Mouse (Mus musculus): ENCODE data around the gene Ttll5. TPM values are rescaled to one million over a fixed set of nuclear protein-coding genes. Genes with fewer than 3 reads are reported as not detected.

Gene Ttll5
- 23.3 and 27.6 TPM in 2 replicates for total RNA-seq (2017)

DNA sequence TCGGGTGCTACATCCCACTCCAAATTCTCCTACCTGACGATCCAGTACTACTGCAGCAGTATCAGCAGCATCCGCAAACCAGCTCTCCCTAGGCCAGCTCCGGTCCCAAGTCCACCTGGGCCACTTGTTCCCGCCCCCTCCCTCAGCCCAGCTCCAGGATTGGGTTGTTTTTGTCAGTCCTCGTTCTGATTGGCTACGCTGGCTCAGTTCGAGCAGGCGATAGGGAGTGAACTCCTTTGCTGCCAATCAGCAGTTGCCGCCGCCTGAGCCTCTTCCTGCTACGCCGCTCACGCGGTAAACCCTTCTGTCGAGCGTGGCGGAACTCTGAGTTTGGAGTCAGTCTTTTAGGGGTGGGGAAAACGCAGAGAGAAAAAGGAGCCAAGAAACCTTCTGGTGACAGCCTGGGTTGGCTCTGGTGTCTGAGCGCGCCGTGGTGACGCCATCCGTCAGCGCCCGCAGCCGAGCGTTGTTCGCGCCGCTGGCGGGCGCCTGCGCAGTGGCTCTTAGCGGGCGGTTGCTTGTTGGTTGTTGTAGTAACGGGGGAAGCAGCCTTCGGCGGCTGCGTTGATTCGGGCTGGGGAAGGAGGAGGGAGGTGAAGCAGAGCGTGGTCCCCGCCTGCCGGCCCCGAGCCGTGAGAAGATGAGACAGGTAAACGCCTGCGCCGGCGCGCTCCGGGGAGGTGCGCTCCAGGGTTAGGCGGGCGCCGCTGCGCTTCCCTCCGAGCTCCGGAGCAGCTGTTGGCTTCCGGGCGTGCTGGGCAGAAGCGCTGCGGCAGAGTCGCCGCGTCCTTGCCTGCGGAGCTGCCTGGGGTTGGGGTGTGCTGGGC is at the start of gene Ttll5, which contains the start of gene Erg28:
TSS of gene Ttll5 (plus strand) at position 222 of the 827 bp plus-strand sequence.
TSS of gene Erg28 (minus strand) at position 113 of the 827 bp plus-strand sequence.
- peak; percentile 98 for ATAC-seq (replicated peaks; ENCODE audit: low read depth, poor library complexity, severe bottlenecking)

DNA sequence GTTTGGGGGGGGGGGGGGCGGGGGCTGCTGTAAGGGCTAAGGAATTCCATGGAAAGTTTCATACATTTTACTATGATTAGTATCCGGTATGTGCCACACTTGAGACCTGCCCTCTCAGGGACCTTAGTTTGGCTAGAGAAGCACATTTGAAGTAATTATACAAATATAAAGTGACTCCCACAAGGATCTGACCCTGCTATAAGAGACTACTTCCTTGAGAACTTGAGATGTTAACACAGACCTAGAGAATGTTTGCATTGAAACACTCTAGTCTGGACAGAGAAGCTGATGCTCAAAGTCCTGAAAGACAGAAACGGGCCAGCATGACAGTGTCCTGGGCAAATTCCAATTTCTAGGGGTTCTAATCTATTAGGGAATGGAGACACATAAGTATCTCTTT is 45.5 kb upstream of the Ttll5 start:
- no peak for ATAC-seq (replicated peaks; ENCODE audit: low read depth, poor library complexity, severe bottlenecking)

DNA sequence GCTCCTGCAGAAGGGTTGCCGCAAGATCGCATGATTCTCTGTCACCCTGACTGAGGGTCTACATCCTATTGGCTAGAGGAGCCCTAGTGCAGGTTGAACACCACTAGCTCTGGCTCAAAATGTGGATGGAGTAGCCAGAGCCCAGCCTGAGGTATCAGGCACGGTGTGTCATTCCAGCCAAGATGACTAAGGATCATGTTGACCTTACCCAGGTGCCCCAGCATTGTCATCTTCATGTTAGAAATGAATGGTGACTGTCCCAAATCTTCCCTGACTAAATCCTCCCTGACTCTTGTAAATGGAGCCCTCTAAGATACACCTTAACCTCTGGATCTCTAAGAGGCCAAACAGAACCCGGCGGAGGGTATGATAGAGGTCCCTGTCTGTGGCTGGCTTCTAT is 44.8 kb upstream of the Ttll5 start:
- ATAC-seq (replicated peaks; ENCODE audit: low read depth, poor library complexity, severe bottlenecking) = no peak

DNA sequence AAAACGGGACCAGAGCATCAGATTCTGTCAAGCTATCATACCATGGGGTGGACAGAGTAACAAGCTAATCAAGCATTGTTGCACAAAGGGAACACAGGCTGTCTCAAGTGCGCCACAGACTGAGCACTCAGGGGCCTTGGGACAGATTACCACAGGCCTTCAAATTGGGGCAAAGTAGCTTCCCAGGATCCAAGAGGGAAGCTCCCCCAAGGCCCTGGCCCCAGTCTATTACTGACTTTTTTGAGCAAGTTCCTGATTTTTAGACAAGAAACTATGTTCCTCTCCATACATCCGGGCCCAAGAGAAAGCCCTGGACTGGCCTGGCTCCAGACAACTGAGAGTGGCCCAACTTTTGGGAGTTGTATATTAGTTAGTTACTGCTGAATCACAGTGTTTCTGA is 42.9 kb upstream of the Ttll5 start:
- ATAC-seq (replicated peaks; ENCODE audit: low read depth, poor library complexity, severe bottlenecking) = no peak

DNA sequence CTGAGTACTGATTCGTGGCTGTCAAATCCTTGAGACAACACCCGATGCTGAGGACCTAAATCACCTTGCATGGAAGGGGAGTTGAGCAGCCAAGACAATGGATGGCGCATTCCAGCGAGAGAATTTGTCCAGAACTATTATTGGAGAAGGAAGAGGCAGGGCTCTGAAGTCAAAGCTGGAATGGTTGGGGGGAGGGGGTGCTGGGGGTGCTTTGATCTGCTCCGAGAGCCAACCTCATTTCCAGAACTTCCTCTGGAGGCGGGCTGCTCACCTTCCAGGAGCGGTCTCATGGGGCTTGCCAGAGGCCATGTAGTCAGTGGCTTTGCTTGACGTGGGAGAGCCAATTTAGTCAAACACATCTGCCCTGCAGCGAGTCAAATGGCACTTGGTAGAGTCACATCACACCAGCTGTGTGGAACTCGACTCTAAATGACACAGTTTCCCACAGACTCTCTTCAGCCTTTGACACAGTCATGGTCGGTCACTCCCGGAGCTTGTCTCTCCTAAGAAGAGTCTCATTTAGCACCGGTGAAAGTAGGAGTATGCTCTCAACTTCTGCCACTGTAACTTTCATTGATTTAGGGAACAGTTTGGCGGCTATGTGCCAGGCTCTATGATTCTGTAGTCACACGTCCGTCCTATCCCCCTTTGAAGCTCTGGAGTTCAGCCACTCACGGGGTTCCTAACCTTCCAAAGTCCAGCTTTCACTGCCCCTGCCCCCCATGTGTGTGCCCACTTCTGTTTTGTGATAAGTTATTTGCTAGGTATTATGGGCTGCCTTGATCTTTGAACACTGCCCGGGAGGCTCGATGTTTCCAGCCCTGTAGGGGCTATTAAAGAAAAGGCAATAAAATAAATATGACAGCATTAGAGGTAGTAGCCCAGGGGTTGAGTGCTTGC is 39.3 kb upstream of the Ttll5 start:
- no peak for ATAC-seq (replicated peaks; ENCODE audit: low read depth, poor library complexity, severe bottlenecking)

DNA sequence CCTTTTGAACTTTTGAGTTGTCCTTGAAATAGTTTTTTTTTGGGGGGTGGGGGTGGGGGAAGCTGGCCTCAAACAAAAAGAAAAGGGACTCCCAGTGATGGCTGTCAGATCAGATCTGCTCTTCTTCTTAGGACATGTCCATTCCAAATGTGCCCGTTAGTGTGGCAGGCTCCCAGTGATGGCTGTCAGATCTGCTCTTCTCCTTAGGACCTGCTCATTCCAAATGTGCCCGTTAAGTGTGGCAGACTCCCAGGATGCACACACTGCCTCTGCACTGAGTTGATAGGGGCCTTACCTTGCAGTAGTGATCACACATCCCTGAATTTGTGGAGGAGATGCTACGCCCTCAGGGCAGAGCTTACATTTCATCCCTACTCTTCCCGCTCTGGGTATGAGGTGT is 32.3 kb upstream of the Ttll5 start:
- no peak for ATAC-seq (replicated peaks; ENCODE audit: low read depth, poor library complexity, severe bottlenecking)

DNA sequence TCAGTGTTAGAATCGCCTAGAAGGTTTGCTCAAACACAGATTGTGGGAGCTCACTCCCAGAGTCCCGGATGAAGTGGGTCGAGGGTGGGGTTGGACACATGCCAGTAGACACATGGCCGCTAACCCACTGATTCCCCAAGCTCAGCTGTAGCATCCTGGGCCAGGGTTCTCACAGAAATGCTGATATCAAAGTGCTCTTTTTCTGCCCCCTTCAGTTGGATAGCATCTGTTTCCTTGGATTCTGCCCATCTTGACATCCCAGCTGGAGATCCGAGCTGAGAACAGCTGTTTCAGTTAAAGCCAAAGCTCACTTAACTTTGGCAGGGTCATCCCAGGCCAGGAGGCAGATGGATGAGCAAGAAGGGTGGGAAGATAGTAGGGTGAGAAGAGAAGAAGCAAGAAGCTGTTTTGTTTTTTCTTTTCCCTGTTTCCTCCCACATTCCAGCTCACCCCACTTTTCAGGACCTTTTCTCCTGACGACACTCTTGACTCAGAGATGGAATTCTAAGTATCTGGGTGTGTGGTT is 31.6 kb upstream of the Ttll5 start:
- no peak for ATAC-seq (replicated peaks; ENCODE audit: low read depth, poor library complexity, severe bottlenecking)

DNA sequence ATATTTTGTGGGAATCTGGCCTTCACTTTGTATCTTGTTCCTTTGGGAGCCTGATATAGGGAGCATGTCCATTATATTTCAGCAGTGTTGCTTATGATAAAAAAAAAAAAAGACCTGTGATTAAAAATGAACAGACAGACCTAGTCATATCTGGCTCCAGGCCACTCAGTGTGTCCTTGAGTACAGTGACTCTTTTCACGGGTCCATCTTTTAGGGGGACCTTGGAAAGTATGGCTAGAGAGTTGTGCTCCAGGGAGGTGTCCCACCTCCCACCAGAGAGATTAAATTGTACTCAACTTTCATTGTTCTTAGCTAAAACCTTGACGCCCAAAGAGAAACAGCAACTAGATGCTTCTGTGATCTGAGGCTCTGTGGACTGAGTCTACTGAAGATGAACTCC is 30.4 kb upstream of the Ttll5 start:
- no peak for ATAC-seq (replicated peaks; ENCODE audit: low read depth, poor library complexity, severe bottlenecking)

DNA sequence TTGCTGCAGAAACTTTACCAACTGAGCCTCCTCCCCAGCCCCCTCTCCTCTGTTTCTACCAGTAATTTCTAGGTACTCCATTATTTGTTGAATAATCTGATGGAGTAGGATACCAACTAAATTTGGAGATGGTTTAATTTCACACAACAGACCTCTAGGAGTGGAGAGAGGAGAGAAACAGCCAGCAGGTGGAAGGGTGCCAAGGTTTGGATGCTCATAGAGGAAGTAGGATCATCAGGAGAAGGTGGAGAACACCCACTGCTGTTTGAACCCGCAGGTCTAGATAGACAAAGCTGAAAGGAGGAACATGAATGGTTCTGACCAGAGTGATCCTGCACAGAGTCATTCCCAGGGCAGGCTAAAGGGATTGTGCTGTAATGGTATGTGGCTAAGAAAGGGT is 28.9 kb upstream of the Ttll5 start:
- ATAC-seq (replicated peaks; ENCODE audit: low read depth, poor library complexity, severe bottlenecking) = no peak

DNA sequence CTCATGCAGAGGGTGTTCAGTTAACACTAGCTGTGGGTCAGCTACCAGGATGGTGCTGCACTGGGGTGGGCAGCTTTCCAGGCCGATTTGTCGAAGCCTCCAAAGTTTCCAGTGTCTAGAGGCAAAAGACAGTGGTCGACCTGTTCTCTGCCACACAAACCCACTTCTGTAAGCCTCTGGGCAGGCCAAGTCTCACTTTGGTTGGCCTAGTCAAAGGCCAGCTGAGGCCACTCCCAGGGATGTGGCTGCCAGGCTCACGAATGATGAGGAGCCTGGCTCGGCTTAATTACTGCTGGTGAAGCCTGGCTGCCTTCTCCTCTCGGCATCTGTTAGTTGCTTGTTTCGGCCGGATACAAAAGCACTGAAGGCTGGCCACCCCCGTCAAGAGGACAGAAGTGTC is 24.4 kb upstream of the Ttll5 start:
- ATAC-seq (replicated peaks; ENCODE audit: low read depth, poor library complexity, severe bottlenecking) = no peak

DNA sequence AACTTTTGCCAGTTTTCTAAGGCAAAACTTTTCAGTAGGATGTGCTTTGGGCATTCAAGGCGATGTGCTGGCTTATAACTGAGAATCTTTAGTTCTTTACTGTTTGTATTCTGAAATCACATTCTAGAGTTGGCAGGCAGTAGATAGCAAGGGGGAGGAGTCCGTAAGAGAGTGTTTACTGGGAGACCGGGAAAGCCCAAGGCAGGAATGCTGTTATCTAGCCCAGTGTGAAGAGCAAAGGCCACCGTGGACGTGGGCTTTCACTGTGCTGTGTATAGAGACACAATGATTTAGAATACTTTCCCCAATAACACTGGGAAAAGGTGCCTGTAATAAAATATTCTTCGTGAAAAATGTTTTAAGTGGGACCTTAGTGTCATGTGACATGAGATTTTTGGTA is 14.7 kb upstream of the Ttll5 start:
- no peak for ATAC-seq (replicated peaks; ENCODE audit: low read depth, poor library complexity, severe bottlenecking)

DNA sequence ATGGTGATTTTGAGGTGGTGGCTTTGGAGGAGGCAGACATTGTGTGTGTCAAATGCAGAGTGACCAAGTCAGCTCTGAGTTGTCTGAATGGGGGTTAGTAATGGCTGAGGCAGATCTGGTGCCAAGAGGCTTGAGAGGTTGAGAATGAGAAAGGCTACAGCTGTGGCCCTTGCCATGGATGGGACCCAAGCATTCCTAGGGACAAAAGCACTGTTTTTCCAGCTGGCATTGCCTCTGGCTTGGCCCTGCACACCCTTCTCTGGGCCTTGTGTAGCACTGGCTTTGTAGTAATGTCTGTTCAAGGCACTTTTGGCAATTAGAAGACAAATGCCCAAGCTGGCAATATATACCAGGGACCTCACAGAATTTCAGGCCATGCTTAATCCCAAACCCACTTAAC is 13.5 kb upstream of the Ttll5 start:
- no peak for ATAC-seq (replicated peaks; ENCODE audit: low read depth, poor library complexity, severe bottlenecking)

DNA sequence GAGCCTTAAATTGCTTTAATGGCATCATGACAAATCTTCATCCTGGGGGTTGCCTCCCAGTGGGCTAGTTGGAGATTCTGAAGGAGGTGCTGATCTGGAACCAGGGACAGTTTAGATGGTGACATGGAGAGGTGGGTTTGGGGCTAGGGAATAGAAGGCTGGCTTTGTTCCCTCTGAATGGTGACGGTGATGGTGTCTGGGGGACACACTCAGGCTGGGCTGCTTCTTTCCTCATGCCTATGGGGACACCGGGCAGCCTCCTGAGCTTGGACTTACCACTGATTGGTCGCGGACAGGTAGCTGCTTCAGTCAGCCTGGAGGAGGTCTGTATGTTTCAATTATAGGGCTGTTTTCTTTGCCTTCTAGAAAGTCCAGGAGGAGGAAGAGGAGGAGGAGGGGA is 12.8 kb upstream of the Ttll5 start:
- ATAC-seq (replicated peaks; ENCODE audit: low read depth, poor library complexity, severe bottlenecking) = no peak

DNA sequence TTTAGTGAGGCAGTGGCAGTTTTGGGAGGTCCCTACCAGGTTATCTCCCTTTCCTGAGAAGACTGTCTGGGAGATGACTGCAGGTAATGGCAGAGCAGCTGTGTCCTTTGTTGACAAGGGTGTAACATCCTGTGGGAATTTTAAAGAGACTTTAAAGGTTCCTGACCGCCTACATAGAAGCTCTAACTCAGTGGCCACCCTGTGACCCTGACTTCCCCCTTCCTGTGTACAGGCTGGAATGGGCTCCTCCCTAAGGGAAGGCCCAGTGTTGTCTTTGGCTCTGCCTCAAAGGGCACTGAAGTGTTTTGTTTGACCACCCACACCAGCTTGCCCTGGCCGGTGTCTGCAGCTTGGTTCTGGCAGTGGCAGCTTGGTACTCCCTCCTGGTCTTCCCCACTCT is 10.9 kb upstream of the Ttll5 start:
- no peak for ATAC-seq (replicated peaks; ENCODE audit: low read depth, poor library complexity, severe bottlenecking)

DNA sequence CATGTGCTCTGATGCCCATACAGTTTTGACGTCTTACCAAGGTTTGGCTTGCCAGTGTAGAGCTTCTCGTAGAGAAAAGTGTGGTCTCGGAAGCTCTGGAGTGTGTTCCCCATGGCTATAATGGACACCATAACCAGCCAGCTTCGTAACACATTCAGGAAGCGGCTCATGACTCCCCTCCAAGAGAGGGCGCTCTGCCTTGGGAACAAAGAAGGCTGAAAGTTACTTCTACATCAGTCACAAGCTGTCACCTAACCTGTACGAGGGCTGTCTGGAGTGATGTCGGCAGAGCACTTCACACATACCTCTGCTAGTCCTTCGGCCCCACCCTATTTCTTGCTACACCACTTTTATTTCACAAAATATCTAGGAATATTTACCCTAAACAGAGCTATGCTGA is 2.4 kb upstream of the Ttll5 start:
- no peak for ATAC-seq (replicated peaks; ENCODE audit: low read depth, poor library complexity, severe bottlenecking)

DNA sequence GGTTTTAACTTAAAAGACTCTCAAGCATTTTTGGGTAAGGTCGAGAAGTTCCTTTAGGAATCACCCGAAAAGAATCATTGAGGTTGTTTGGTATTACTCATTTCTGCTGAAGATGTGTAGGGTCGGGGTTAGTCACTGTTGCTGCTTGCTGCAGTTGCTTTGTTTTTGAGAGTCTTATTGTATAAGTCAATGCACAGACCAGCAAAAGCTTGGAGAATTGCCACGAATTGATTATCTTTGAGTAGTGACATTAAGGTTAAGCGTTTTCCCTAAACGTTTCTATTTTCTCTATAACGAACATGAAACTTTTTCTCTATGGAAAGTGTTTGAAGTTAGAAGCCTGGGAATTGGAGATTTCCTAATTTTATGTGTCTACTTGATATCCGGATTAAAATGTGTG is 902 bp downstream of the Ttll5 start:
- no peak for ATAC-seq (replicated peaks; ENCODE audit: low read depth, poor library complexity, severe bottlenecking)

DNA sequence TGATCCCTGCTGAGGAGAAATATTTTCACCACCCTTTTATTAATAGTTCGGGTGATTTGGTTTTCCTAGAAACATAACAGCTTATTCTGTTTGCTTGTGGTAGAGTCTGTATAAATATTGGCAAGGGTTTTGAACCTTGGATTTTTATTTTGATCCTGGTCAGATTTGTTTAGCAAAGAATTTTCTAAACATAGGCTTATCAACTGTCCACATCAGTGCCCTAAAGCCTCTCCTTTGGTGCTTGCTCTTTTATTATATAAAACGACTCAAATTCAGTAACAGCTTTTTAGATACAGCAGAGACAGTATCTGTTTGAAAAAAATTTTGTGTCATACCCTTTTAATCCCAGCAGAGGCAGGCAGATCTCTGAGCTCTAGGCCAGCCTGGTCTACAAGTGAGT is 1.4 kb downstream of the Ttll5 start:
- ATAC-seq (replicated peaks; ENCODE audit: low read depth, poor library complexity, severe bottlenecking) = no peak

DNA sequence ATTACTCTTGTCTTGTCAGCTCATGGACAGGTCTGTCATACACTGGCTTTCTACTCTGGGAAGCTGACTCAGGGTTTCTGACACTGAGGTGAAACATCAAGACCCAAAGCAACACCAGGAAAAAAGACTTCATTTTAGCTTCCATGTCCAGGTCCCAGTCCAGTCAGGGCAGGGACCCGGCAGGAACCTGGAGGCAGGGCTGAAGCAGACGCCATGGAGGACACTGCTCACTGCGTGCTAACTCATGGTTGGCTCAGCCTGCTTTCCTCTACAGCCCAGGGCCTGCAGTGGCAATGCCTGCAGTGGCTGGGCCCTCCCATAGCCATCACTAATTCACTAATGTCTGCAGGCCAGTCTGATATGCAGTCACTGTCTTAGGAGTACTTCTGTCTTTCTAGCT is 4.4 kb downstream of the Ttll5 start:
- no peak for ATAC-seq (replicated peaks; ENCODE audit: low read depth, poor library complexity, severe bottlenecking)

DNA sequence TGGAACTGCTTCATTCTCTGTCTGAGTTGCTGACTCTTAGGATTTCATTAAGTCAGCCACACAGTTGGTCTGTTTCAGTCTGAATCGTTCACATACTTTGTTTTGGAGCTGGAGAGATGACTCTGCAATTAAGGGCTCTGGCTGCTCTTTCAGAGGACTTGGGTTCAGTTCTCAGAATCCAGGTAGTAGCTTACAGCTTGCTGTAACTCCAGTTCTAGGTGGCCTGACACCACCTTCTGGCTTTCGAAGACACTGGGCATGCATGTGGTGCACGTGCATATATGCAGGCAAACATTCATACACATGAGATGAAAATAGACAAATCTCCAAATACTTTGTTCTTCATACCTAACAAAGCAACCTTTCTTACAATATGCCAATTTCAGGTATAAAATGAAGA is 5.4 kb downstream of the Ttll5 start:
- ATAC-seq (replicated peaks; ENCODE audit: low read depth, poor library complexity, severe bottlenecking) = no peak

DNA sequence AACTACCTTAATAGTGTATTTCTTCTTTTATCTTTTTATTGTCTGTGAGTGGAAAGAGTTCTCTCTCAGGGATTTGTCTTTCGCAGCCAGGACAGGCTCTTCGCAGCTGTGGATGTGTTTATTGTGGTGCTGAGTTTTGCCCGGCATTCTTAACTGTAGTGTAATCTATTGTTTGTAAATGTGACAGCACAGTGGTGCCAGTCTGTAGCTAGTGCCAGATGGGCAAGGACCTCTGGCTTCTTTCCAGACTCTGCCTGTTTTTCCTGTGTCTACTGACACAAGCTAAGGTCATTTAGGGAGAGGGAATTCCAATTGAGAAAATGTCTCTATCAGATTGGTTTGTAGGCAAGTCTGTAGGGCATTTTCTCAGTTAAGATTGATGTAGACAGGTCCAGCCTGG is 6.2 kb downstream of the Ttll5 start:
- ATAC-seq (replicated peaks; ENCODE audit: low read depth, poor library complexity, severe bottlenecking) = no peak

DNA sequence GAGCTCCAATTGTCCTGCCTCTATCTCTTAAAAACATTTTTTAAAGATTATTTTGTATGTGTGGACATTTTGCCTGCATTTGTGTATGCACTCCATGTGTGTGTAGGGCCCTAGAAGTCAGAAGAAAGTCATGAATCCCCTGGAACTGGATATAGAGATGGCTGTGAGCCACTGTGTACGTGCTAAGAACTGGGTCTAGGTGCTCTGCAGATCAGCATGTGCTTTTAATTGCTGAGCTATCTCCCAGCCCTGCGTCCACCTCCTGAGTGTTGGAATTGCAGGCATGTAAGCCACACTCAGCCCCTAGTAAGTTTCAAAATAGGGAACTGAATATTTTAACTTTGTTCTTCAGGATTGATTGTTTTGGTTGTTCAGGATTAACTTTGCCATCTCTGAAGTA is 10.1 kb downstream of the Ttll5 start:
- no peak for ATAC-seq (replicated peaks; ENCODE audit: low read depth, poor library complexity, severe bottlenecking)
